ENCODE assay signal across 7 mouse cellular contexts in the genomic region with DNA sequence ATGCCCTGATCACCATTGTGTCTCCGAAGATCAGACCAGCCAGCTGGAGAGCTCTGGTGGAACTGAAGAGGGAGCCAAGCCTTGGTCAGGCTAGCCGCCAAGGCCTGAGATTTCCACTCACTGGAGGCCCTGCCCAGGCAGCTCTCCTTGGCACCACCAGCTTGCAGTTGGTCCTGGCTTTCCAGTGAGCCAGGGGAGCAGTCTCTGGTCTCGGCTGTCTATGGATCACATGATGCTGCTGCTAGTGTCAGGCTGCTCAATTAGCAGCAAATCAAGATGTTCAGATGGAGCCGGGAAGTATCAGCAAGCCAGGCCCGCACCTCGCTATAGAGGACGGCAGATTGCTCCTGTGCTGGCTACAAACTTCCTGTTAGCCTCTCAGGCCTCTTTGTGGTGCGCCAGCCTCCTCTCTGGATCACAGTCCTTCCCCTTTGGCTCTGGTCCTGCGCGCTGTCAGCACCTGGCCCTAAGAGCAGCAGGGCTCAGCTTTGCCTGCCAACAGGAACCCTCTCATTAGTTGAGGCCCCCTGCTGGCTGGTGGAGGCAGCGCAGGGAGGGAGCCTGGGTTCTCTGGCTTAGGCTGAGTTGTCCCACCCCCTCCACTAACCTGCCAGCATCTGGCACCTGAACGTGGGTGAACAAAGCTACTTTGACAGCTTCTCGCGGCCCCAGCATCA.
A peak's percentile ranks its signal among the peaks of the same experiment; 100 is the strongest.
DNase-seq lines count a peak whose midpoint lies in the region; ATAC-seq and TF ChIP-seq lines count a peak whose summit lies in the region.

No protein-coding gene starts in this region.

- H3K4me1 ChIP-seq in hindbrain, postnatal 0 days (ENCODE audit: insufficient read depth, low read length): peaks cover 19% of the 10 kb centered on the region; the same call in 1 of the 2 replicates

- H3K27me3 ChIP-seq in hindbrain, postnatal 0 days (ENCODE audit: insufficient read depth, low read length): no peaks in the 10 kb centered on the region

- H3K4me2 ChIP-seq in hindbrain, postnatal 0 days (ENCODE audit: low read depth, low read length): peak overlapping the region; percentile 30

- H3K9ac ChIP-seq in hindbrain, postnatal 0 days (replicated peaks; ENCODE audit: low read length): no peak overlapping the region

- no peaks in the 10 kb centered on the region for H3K9me3 ChIP-seq in hindbrain, postnatal 0 days (ENCODE audit: low read length)

- no peaks in the 10 kb centered on the region for H3K36me3 ChIP-seq in hindbrain, postnatal 0 days (ENCODE audit: insufficient read depth, low read length)

- 18% methylated on average over 14 of the region's 14 CpGs for WGBS in hindbrain, postnatal 0 days

- DNase-seq in adrenal gland, postnatal 4 days (ENCODE audit: low spot score in 2 of 2): peak; percentile 36 to 58
- DNase-seq in embryo, embryonic 11.5 days (ENCODE audit: low read depth, low spot score): peak; percentile 48
- DNase-seq in gastrocnemius, postnatal 25 days: peak; percentile 81
- peak; percentile 88 for DNase-seq in hindbrain, postnatal 0 days (ENCODE audit: low spot score)
- DNase-seq in left cerebral cortex, adult 9 months (ENCODE audit: low spot score in 2 of 2): peak; percentile 51 to 77
- DNase-seq in mesoderm, embryonic 11.5 days (ENCODE audit: low read depth, low spot score): peak; percentile 77
- DNase-seq in skeletal muscle tissue, adult 2 months (ENCODE audit: low read depth, low spot score): peak; percentile 81

- peak overlapping the region; percentile 58; the same call in 1 of the 2 replicates for H3K27ac ChIP-seq in hindbrain, postnatal 0 days

- no peak overlapping the region for H3K4me3 ChIP-seq in hindbrain, postnatal 0 days (ENCODE audit: low read length)

- ATAC-seq in hindbrain, postnatal 0 days: peak; percentile 93

- peak; percentile 86 for TF ChIP-seq CTCF in hindbrain, postnatal 0 days (IDR thresholded peaks at IDR 0.05; ENCODE audit: low read depth)
